Mouse (Mus musculus): Measurements from ENCODE around the gene Slit1.

DNA sequence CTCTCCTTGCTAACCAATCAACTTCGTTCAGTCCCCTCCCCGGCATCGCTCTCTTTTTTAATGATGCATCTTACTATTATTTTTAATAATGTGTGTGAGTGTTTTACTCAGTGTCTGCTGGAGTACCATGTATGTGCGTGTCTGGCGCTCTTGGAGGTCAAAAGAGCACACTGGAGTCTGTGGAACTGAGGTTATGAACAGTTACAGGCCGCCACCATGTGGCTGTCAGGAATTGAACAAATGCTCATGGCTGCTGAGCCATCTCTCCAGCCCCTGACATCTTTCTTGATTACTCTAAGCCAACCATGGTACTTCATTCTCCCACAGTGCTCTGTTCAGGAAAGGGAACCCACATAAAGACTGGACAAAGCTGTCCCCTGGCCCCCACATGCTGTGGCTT is 16.3 kb upstream of the Slit1 start:
- no peak for TF ChIP-seq POLR2A (IDR thresholded peaks at IDR 0.05; ENCODE audit: borderline replicate concordance, extremely low read depth, low read depth, low read length)
- TF ChIP-seq CTCF (IDR thresholded peaks at IDR 0.05; ENCODE audit: insufficient read depth, low read length) = no peak
